Mouse (Mus musculus) ZHBTc4 (cell line): ENCODE measurements around the gene Marc2.

ENCODE experiments used
- DNase-seq: peaks from one replicate; pipeline ENCODE4 v3.0.0-alpha.2; 2011; ENCODE audit warnings: low read depth, low spot score

Marc2 gene

GRCm38 (mm10) chr1:184857216-184857615 is 11.0 kb upstream of the Marc2 start:
- DNase-seq: no peak

GRCm38 (mm10) chr1:184853922-184854321 is 7.7 kb upstream of the Marc2 start:
- no peak for DNase-seq

GRCm38 (mm10) chr1:184853339-184853738 is 7.1 kb upstream of the Marc2 start:
- peak; percentile 88 for DNase-seq

GRCm38 (mm10) chr1:184851741-184852618 is 5.7 kb upstream of the Marc2 start:
- DNase-seq: peak; percentile 94

GRCm38 (mm10) chr1:184851166-184851565 is 4.9 kb upstream of the Marc2 start:
- DNase-seq: no peak

- no peak for DNase-seq
Measured at GRCm38 (mm10) chr1:184846973-184847372, 722 bp upstream of the Marc2 start.

GRCm38 (mm10) chr1:184845111-184846071 is 860 bp downstream of the Marc2 start:
- peak; percentile 94 for DNase-seq

- no peak for DNase-seq
Measured at GRCm38 (mm10) chr1:184844326-184845066, 1.8 kb downstream of the Marc2 start.

- no peak for DNase-seq
Measured at GRCm38 (mm10) chr1:184837649-184838048, 8.6 kb downstream of the Marc2 start.

- peak; percentile 80 for DNase-seq
Measured at GRCm38 (mm10) chr1:184836350-184836749, 9.9 kb downstream of the Marc2 start.

- DNase-seq: no peak
Measured at GRCm38 (mm10) chr1:184833499-184833898, 12.8 kb downstream of the Marc2 start.

- peak; percentile 90 for DNase-seq
Measured at GRCm38 (mm10) chr1:184832211-184832610, 14.0 kb downstream of the Marc2 start.

- peak; percentile 83 for DNase-seq
Measured at GRCm38 (mm10) chr1:184829897-184830296, 16.4 kb downstream of the Marc2 start.

- DNase-seq: peak; percentile 93
Measured at GRCm38 (mm10) chr1:184827175-184827701, 19.0 kb downstream of the Marc2 start.

GRCm38 (mm10) chr1:184825093-184825492 is 21.2 kb downstream of the Marc2 start:
- DNase-seq: peak; percentile 78

- DNase-seq: peak; percentile 97
Measured at GRCm38 (mm10) chr1:184824439-184824851, 21.8 kb downstream of the Marc2 start.

GRCm38 (mm10) chr1:184822678-184823077 is 23.6 kb downstream of the Marc2 start:
- DNase-seq: peak; percentile 70

GRCm38 (mm10) chr1:184817768-184818167 is 28.5 kb downstream of the Marc2 start:
- peak; percentile 76 for DNase-seq

GRCm38 (mm10) chr1:184811716-184812250 is 34.5 kb downstream of the Marc2 start:
- DNase-seq: no peak

GRCm38 (mm10) chr1:184810780-184811575 is 35.3 kb downstream of the Marc2 start, which contains the start of gene Marc1:
Marc1 (minus strand) TSS chr1:184811313.
- DNase-seq: peak; percentile 35
